8 mouse cellular contexts compared by ENCODE assay signal in the genomic region with DNA sequence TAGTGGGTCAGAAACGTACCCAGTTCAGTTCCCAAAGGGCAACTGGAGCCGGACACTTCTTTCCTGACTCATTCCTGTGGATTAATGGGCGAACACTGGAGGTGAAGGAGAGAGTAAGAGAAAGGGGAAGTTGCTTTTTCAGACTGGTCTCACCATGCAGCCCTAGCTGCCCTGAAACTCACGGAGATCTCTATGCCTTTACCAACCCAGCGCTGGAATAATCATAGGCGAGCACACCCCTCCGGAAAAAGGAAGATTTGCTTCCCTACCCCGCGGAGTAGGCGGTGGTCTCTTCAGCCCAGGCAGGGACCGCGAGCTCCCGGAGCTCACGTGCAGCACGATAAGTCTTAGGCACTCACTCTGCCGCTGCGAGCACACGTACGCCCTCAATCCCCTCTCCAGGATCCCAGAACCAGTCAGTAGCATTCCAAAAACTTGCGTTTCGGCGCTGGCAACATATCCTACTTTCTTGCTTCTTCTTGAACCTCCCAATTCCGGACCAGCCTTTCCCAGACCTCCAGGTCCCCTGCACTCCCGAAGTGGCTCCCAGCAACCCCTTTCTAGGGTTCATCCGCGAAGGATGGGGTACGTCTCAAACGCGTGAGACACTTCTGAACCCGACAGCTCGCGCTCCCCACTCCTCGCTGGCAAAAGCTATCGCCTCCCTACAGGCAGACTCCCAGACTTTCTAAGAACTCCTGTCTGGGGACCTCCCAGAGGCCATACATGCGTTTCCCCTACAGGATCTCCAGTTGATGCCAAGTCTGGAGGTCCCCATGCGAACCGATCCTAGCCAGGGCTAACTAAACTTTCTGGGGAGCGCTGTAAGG. TPM values are rescaled to one million over a fixed set of nuclear protein-coding genes. Genes with fewer than 3 reads are reported as not detected.
A peak's percentile ranks its signal among the peaks of the same experiment; 100 is the strongest.
DNase-seq lines count a peak whose midpoint lies in the region; ATAC-seq and TF ChIP-seq lines count a peak whose summit lies in the region.

No protein-coding gene starts in this region.

- no peaks in the 10 kb centered on the region for H3K27me3 ChIP-seq in heart, embryonic 15.5 days
- H3K27me3 ChIP-seq in limb, embryonic 14.5 days (ENCODE audit: control insufficient read depth, insufficient read depth, low read length): no peaks in the 10 kb centered on the region
- H3K27me3 ChIP-seq in midbrain, postnatal 0 days (ENCODE audit: insufficient read depth, low read length): peaks cover 7% of the 10 kb centered on the region; the same call in 1 of the 2 replicates

- no peaks in the 10 kb centered on the region for H3K36me3 ChIP-seq in heart, embryonic 15.5 days
- H3K36me3 ChIP-seq in limb, embryonic 14.5 days (ENCODE audit: control insufficient read depth, insufficient read depth, low read length): no peaks in the 10 kb centered on the region
- no peaks in the 10 kb centered on the region for H3K36me3 ChIP-seq in midbrain, postnatal 0 days (ENCODE audit: insufficient read depth, low read length)

- DNase-seq in layer of hippocampus, adult 2 months (ENCODE audit: low spot score in 2 of 2): no peak
- DNase-seq in layer of hippocampus, adult 11-12 months (ENCODE audit: low spot score): no peak
- DNase-seq in brain, embryonic 14.5 days (ENCODE audit: low read depth): peak; percentile 68
- DNase-seq in limb, embryonic 14.5 days (ENCODE audit: low spot score): peak; percentile 28
- no peak for DNase-seq in midbrain, postnatal 0 days (ENCODE audit: low spot score)
- DNase-seq in layer of hippocampus, postnatal 14 days (ENCODE audit: low spot score in 2 of 2): no peak
- no peak for DNase-seq in left cerebral cortex, postnatal 14 days (ENCODE audit: low spot score in 2 of 2)

- H3K4me1 ChIP-seq in heart, embryonic 15.5 days (replicated peaks): peaks cover 13% of the 10 kb centered on the region
- peaks cover 5% of the 10 kb centered on the region for H3K4me1 ChIP-seq in limb, embryonic 14.5 days (ENCODE audit: control insufficient read depth, insufficient read depth, low read length)
- H3K4me1 ChIP-seq in midbrain, postnatal 0 days (ENCODE audit: insufficient read depth, low read length): peaks cover 7% of the 10 kb centered on the region; the same call in 1 of the 2 replicates

- intact Hi-C loops in left cerebral cortex, postnatal 14 days (cut with DNase I): no loop called here

- TF ChIP-seq CTCF in layer of hippocampus, adult 2 months (conservative IDR thresholded peaks at IDR 0.05): no peak
- no peak for TF ChIP-seq CTCF in brain, embryonic 14.5 days (IDR thresholded peaks at IDR 0.05; ENCODE audit: borderline replicate concordance, extremely low read depth, insufficient read depth, insufficient read length)
- no peak for TF ChIP-seq CTCF in midbrain, postnatal 0 days (IDR thresholded peaks at IDR 0.05)

- H3K4me3 ChIP-seq in layer of hippocampus, adult 2 months: peak overlapping the region; percentile 46
- peak overlapping the region; percentile 77 for H3K4me3 ChIP-seq in heart, embryonic 15.5 days
- H3K4me3 ChIP-seq in limb, embryonic 14.5 days (replicated peaks; ENCODE audit: low read length): peak overlapping the region; percentile 67
- H3K4me3 ChIP-seq in midbrain, postnatal 0 days (ENCODE audit: low read depth, low read length): peak overlapping the region; percentile 40

- H3K4me2 ChIP-seq in heart, embryonic 15.5 days: peak overlapping the region; percentile 89
- peak overlapping the region; percentile 94 for H3K4me2 ChIP-seq in limb, embryonic 14.5 days (replicated peaks; ENCODE audit: low read depth, low read length, severe bottlenecking)
- peak overlapping the region; percentile 94 for H3K4me2 ChIP-seq in midbrain, postnatal 0 days (ENCODE audit: low read depth, low read length, poor library complexity, severe bottlenecking)

- no peak overlapping the region for H3K27ac ChIP-seq in layer of hippocampus, adult 2 months
- H3K27ac ChIP-seq in heart, embryonic 15.5 days: peak overlapping the region; percentile 78
- H3K27ac ChIP-seq in limb, embryonic 14.5 days (replicated peaks; ENCODE audit: low read depth, low read length): peak overlapping the region; percentile 61; the same call in 1 of the 2 replicates
- no peak overlapping the region for H3K27ac ChIP-seq in midbrain, postnatal 0 days (ENCODE audit: low read depth, low read length)

- under 1% methylated on average over 38 of the region's 38 CpGs for WGBS in heart, embryonic 15.5 days
- 3% methylated on average over 38 of the region's 38 CpGs for WGBS in limb, embryonic 14.5 days
- whole genome bisulfite sequencing in midbrain, postnatal 0 days: under 1% methylated on average over 38 of the region's 38 CpGs

- H3K9ac ChIP-seq in heart, embryonic 15.5 days: peak overlapping the region; percentile 68
- H3K9ac ChIP-seq in limb, embryonic 14.5 days (ENCODE audit: low read depth, low read length, severe bottlenecking): peak overlapping the region; percentile 74
- peak overlapping the region; percentile 29 for H3K9ac ChIP-seq in midbrain, postnatal 0 days (replicated peaks; ENCODE audit: low read length, poor library complexity, severe bottlenecking)

- H3K9me3 ChIP-seq in heart, embryonic 15.5 days (replicated peaks): no peaks in the 10 kb centered on the region
- H3K9me3 ChIP-seq in limb, embryonic 14.5 days (ENCODE audit: control insufficient read depth, low read length): no peaks in the 10 kb centered on the region
- no peaks in the 10 kb centered on the region for H3K9me3 ChIP-seq in midbrain, postnatal 0 days (ENCODE audit: low read length)

- TF ChIP-seq POLR2A in brain, embryonic 14.5 days (IDR thresholded peaks at IDR 0.05; ENCODE audit: borderline replicate concordance, extremely low read depth, insufficient read depth, insufficient read length, poor library complexity, severe bottlenecking): no peak
- TF ChIP-seq POLR2A in limb, embryonic 14.5 days (IDR thresholded peaks at IDR 0.05; ENCODE audit: borderline replicate concordance, extremely low read depth, insufficient read depth, insufficient read length): 0 out of 2 replicates have a peak, but pooled peaks have one; percentile 16

- ATAC-seq in heart, embryonic 15.5 days (replicated peaks; ENCODE audit: insufficient number of reproducible peaks, insufficient read depth, low FRiP score, low read depth): peak; percentile 71
- ATAC-seq in limb, embryonic 14.5 days (ENCODE audit: low FRiP score, low read depth): peak; percentile 63
- ATAC-seq in midbrain, postnatal 0 days (ENCODE audit: low FRiP score): 0 out of 2 replicates have a peak, but pooled peaks have one; percentile 13

RNA-seq across cellular contexts. Expression of a gene that starts 22.6 kb away (rescaled TPM):
- 10 to 100 TPM; 16.2 TPM for total RNA-seq in layer of hippocampus, adult 2 months (2021)
- 7.1 and 10.1 TPM in 2 replicates for polyA plus RNA-seq in brain, embryonic 14.5 days (2012; rRNA removed)
- 25.6 and 26.9 TPM in 2 replicates for polyA plus RNA-seq in heart, embryonic 15.5 days (2015; fragmentation: Nextera tagmentation; extraction: Ambion mirVana)
- 5.2 and 5.3 TPM in 2 replicates for polyA plus RNA-seq in limb, embryonic 14.5 days (2012; rRNA removed)
- polyA plus RNA-seq in limb, embryonic 14.5 days (2014; fragmentation: Nextera tagmentation; extraction: Ambion mirVana): 30.7 and 36.5 TPM in 2 replicates
- total RNA-seq in midbrain, postnatal 0 days (2014; rRNA removed): 29.0 and 40.5 TPM in 2 replicates
- polyA plus RNA-seq in midbrain, postnatal 0 days (2015; fragmentation: Nextera tagmentation; extraction: Ambion mirVana): 31.1 and 34.9 TPM in 2 replicates
- 10 to 100 TPM; 49.3 to 51.1 TPM for total RNA-seq in layer of hippocampus, postnatal 14 days (2021)
- 10 to 100 TPM; 42.6 to 49.5 TPM for total RNA-seq in left cerebral cortex, postnatal 14 days (2021)

RNA-seq across cellular contexts. Expression of a gene that starts 34.2 kb away (rescaled TPM):
- total RNA-seq in layer of hippocampus, adult 2 months (2021): 10 to 100 TPM; 37.9 to 40.6 TPM
- 16.2 and 16.8 TPM in 2 replicates for polyA plus RNA-seq in brain, embryonic 14.5 days (2012; rRNA removed)
- 12.0 and 13.1 TPM in 2 replicates for polyA plus RNA-seq in heart, embryonic 15.5 days (2015; fragmentation: Nextera tagmentation; extraction: Ambion mirVana)
- polyA plus RNA-seq in limb, embryonic 14.5 days (2012; rRNA removed): 13.2 and 13.4 TPM in 2 replicates
- polyA plus RNA-seq in limb, embryonic 14.5 days (2014; fragmentation: Nextera tagmentation; extraction: Ambion mirVana): 11.0 and 11.8 TPM in 2 replicates
- total RNA-seq in midbrain, postnatal 0 days (2014; rRNA removed): 19.0 and 23.0 TPM in 2 replicates
- polyA plus RNA-seq in midbrain, postnatal 0 days (2015; fragmentation: Nextera tagmentation; extraction: Ambion mirVana): 12.3 and 13.7 TPM in 2 replicates
- total RNA-seq in layer of hippocampus, postnatal 14 days (2021): 10 to 100 TPM; 41.3 to 45.0 TPM
- 10 to 100 TPM; 41.0 to 42.8 TPM for total RNA-seq in left cerebral cortex, postnatal 14 days (2021)

Comparison
In these comparisons a context has a peak if more than half of its experiments do, and no peak if none do; other contexts are left out.
1. DNase-seq: peak in brain, embryonic 14.5 days (single experiment) and limb, embryonic 14.5 days (single experiment); none in layer of hippocampus, adult 2 months (0 of 2), layer of hippocampus, adult 11-12 months (single experiment), midbrain, postnatal 0 days (single experiment), layer of hippocampus, postnatal 14 days (0 of 2) and left cerebral cortex, postnatal 14 days (0 of 2).
2. H3K27ac ChIP-seq: peak in heart, embryonic 15.5 days (single experiment) and limb, embryonic 14.5 days (single experiment); none in layer of hippocampus, adult 2 months (single experiment) and midbrain, postnatal 0 days (single experiment).
3. ATAC-seq: peak in every context shown above with its lines; median percentile 71 in heart, embryonic 15.5 days; 63 in limb, embryonic 14.5 days; 13 in midbrain, postnatal 0 days.
4. Peak in every context shown above with its lines, with median percentiles within 50 percentile points of each other: H3K4me3 ChIP-seq, H3K4me2 ChIP-seq and H3K9ac ChIP-seq.